Mouse (Mus musculus): Measurements from ENCODE around the gene Sarnp. TPM values are rescaled to one million over a fixed set of nuclear protein-coding genes. Genes with fewer than 3 reads are reported as not detected.

The Sarnp gene
- polyA plus RNA-seq (2015; fragmentation: Nextera tagmentation; extraction: Ambion mirVana) = 203 and 209 TPM in 2 replicates

GRCm38 (mm10) chr10:128817033-128817432 is at the start of gene Sarnp:
Gene Sarnp (plus strand): TSS chr10:128817333.
- peaks cover 63% of the 10 kb centered on the region for H3K36me3 ChIP-seq
- 92% methylated on average over 13 of the region's 13 CpGs for WGBS

DNA sequence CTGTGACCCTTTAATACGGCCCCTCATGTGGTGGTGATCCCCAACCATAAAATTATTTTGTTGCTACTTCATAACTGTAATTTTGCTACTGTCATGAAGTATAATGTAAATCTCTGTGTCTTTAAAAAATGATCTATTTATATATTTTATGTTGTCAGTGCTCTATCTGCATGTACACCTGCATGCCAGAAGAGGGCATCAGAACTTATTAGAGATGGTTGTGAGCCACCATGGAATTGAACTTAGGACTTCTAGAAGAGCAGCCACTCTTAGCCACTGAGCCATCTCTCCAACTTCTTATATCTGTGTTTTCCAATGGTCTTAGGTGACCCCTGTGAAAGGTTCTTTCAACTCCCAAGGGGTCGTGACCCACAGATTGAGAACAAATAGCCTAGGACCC is 44.2 kb upstream of the Sarnp start:
- no peaks in the 10 kb centered on the region for H3K9me3 ChIP-seq

More at GRCm38 (mm10) chr10:128817033-128817432, at the start of gene Sarnp:
- Histone ChIP-seq H3K4me2 (replicated peaks) (no peak within 1 kb of the TSS), H3K27me3 (no peaks in the 10 kb centered on the region), H3K9me3 (no peaks in the 10 kb centered on the region), H3K9ac (replicated peaks) (no peak within 1 kb of the TSS), H3K4me1 (replicated peaks) (peaks cover 10% of the 10 kb centered on the region), H3K27ac (no peak within 1 kb of the TSS), H3K4me3 (replicated peaks) (no peak within 1 kb of the TSS)
- ATAC-seq = no peak

DNA sequence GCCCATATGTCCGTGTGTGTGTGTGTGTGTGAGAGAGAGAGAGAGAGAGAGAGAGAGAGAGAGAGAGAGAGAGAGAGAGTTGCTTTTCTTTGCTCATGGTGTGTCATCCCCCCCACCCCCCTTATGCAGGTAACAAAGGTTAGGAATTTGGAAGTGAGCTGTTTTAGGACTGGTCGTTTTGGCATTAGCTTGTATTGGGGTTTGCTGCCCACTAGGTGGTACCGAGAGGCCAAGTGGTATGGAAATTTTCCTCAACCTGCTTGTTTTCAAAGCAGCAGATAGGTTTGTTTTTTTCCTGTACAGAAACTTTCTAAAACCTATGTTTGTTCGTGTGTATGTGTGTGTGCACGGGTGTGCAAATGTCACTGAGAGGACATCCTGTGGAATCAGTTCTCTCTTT is 43.4 kb upstream of the Sarnp start:
- no peaks in the 10 kb centered on the region for H3K27me3 ChIP-seq
- H3K4me2 ChIP-seq (replicated peaks) = no peak overlapping the region
- no peaks in the 10 kb centered on the region for H3K36me3 ChIP-seq
- 38% methylated on average over 5 of the region's 5 CpGs for WGBS
- no peak for ATAC-seq
- no peak overlapping the region for H3K27ac ChIP-seq
- no peak overlapping the region for H3K9ac ChIP-seq (replicated peaks)
- no peak overlapping the region for H3K4me3 ChIP-seq (replicated peaks)
- no peaks in the 10 kb centered on the region for H3K4me1 ChIP-seq (replicated peaks)
- no peaks in the 10 kb centered on the region for H3K9me3 ChIP-seq

More for the DNA sequence above, 44.2 kb upstream of the Sarnp start:
- Histone ChIP-seq H3K4me2 (replicated peaks) (no peak overlapping the region), H3K4me3 (replicated peaks) (no peak overlapping the region), H3K36me3 (peaks cover under 1% of the 10 kb centered on the region; the same call in 1 of the 2 replicates), H3K27me3 (no peaks in the 10 kb centered on the region), H3K9ac (replicated peaks) (no peak overlapping the region), H3K4me1 (replicated peaks) (no peaks in the 10 kb centered on the region), H3K27ac (no peak overlapping the region)
- 82% methylated on average over 2 of the region's 2 CpGs for WGBS
- no peak for ATAC-seq

GRCm38 (mm10) chr10:128778441-128778840 is 38.7 kb upstream of the Sarnp start:
- H3K4me2 ChIP-seq (replicated peaks) = no peak overlapping the region
- H3K9ac ChIP-seq (replicated peaks) = no peak overlapping the region
- H3K9me3 ChIP-seq = no peaks in the 10 kb centered on the region
- no peaks in the 10 kb centered on the region for H3K36me3 ChIP-seq
- H3K27me3 ChIP-seq = no peaks in the 10 kb centered on the region
- no peaks in the 10 kb centered on the region; the same call in 1 of the 2 replicates for H3K4me1 ChIP-seq (replicated peaks)
- ATAC-seq = no peak
- 90% methylated on average over 2 of the region's 2 CpGs for WGBS
- no peak overlapping the region for H3K4me3 ChIP-seq (replicated peaks)
- H3K27ac ChIP-seq = no peak overlapping the region

DNA sequence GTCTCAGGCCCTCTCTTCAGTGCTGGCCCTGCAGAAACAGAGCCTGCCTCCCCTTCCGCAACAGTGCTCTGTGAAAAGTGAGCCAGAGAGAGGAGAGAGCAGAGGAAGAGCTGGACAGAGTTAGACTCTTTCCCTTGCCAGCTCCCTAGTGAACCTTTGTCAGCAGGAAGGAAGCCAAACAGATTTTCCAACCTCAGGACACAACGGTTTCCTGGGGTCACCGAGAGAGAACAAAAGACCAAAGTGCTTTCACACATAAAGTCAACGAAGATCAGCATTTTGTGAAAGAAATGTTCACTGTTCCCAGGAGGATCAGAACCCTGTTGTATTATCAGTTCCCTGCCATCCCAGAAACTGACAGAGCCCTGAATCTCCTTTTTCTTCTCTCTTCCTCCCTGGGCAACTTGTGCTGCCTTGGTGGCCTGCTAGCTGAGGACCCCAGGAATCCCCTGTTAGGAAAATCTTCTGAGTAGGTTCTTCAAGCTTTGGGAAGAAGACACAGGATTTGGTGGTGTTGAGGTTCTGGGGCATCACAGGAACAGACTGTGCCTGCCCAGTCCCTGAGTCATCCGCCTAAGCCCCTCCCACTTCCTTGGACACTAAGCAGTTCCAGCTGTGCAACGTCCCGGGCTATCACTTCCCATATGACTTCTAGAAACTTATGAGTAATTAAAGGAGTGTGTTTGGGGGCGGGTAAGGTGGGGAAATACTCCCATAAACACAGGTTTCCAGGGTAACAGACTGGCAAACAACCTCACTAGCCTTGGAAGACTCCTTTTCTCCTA is 37.9 kb upstream of the Sarnp start:
- H3K36me3 ChIP-seq = no peaks in the 10 kb centered on the region
- H3K4me1 ChIP-seq (replicated peaks) = no peaks in the 10 kb centered on the region; the same call in 1 of the 2 replicates

GRCm38 (mm10) chr10:128780200-128780599 is 36.9 kb upstream of the Sarnp start:
- Histone ChIP-seq H3K36me3 (no peaks in the 10 kb centered on the region), H3K27me3 (no peaks in the 10 kb centered on the region), H3K4me3 (replicated peaks) (no peak overlapping the region), H3K4me1 (replicated peaks) (no peaks in the 10 kb centered on the region; the same call in 1 of the 2 replicates), H3K9ac (replicated peaks) (no peak overlapping the region), H3K27ac (no peak overlapping the region), H3K4me2 (replicated peaks) (no peak overlapping the region), H3K9me3 (peaks cover 8% of the 10 kb centered on the region; the same call in 1 of the 2 replicates)
- 96% methylated on average over 1 of the region's 1 CpGs for WGBS
- ATAC-seq = no peak

More for the DNA sequence above, 37.9 kb upstream of the Sarnp start:
- Histone ChIP-seq H3K27ac (no peak overlapping the region), H3K4me3 (replicated peaks) (no peak overlapping the region), H3K4me2 (replicated peaks) (no peak overlapping the region), H3K27me3 (no peaks in the 10 kb centered on the region), H3K9me3 (peaks cover 7% of the 10 kb centered on the region; the same call in 1 of the 2 replicates), H3K9ac (replicated peaks) (no peak overlapping the region)
- 41% methylated on average over 8 of the region's 8 CpGs for WGBS
- no peak for ATAC-seq

GRCm38 (mm10) chr10:128790398-128791124 is 26.6 kb upstream of the Sarnp start, which contains the start of gene Mmp19:
Gene Mmp19 (plus strand): TSS chr10:128790910.
- Histone ChIP-seq H3K4me1 (replicated peaks) (no peaks in the 10 kb centered on the region), H3K4me2 (replicated peaks) (no peak within 1 kb of the TSS), H3K27ac (no peak within 1 kb of the TSS), H3K9me3 (no peaks in the 10 kb centered on the region), H3K4me3 (replicated peaks) (no peak within 1 kb of the TSS), H3K9ac (replicated peaks) (no peak within 1 kb of the TSS), H3K27me3 (no peaks in the 10 kb centered on the region), H3K36me3 (no peaks in the 10 kb centered on the region)
- ATAC-seq = no peak
- 56% methylated on average over 7 of the region's 7 CpGs for WGBS

DNA sequence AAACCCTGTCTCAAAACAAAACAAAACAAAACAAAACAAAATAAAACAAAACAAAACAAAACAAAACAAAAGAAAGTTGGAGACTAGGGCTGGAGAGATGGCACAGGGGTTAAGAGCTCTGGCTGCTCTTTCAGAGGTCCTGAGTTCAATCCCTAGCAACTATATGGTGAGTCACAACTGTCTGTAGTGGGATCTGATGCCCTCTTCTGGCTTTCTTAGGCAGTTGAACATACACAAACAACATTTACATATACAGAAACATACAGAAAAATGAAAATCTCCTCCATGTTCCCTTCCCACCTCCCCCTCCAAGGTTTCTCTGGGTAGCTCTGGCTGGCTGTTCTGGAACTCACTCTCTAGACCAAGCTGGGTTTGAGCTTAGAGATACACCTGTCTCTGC is 25.1 kb upstream of the Sarnp start:
- H3K36me3 ChIP-seq = no peaks in the 10 kb centered on the region; the same call in 1 of the 2 replicates
- no peaks in the 10 kb centered on the region for H3K9me3 ChIP-seq
- no peak for ATAC-seq

GRCm38 (mm10) chr10:128793258-128793657 is 23.9 kb upstream of the Sarnp start:
- Histone ChIP-seq H3K4me3 (replicated peaks) (no peak overlapping the region), H3K4me1 (replicated peaks) (no peaks in the 10 kb centered on the region), H3K36me3 (peaks cover 3% of the 10 kb centered on the region), H3K27ac (no peak overlapping the region), H3K9me3 (no peaks in the 10 kb centered on the region), H3K9ac (replicated peaks) (no peak overlapping the region), H3K27me3 (no peaks in the 10 kb centered on the region), H3K4me2 (replicated peaks) (no peak overlapping the region)
- ATAC-seq = no peak
- 95% methylated on average over 1 of the region's 1 CpGs for WGBS

More for the DNA sequence above, 25.1 kb upstream of the Sarnp start:
- no peak overlapping the region for H3K27ac ChIP-seq
- H3K9ac ChIP-seq (replicated peaks) = no peak overlapping the region
- H3K4me1 ChIP-seq (replicated peaks) = no peaks in the 10 kb centered on the region
- no peaks in the 10 kb centered on the region for H3K27me3 ChIP-seq
- no peak overlapping the region for H3K4me2 ChIP-seq (replicated peaks)
- H3K4me3 ChIP-seq (replicated peaks) = no peak overlapping the region

- ATAC-seq = no peak
- peaks cover 11% of the 10 kb centered on the region for H3K36me3 ChIP-seq
- H3K9me3 ChIP-seq = no peaks in the 10 kb centered on the region
- H3K4me3 ChIP-seq (replicated peaks) = no peak overlapping the region
- H3K4me1 ChIP-seq (replicated peaks) = no peaks in the 10 kb centered on the region
- H3K9ac ChIP-seq (replicated peaks) = no peak overlapping the region
- no peak overlapping the region for H3K27ac ChIP-seq
- 89% methylated on average over 5 of the region's 5 CpGs for WGBS
- H3K4me2 ChIP-seq (replicated peaks) = no peak overlapping the region
- no peaks in the 10 kb centered on the region for H3K27me3 ChIP-seq
Observed at GRCm38 (mm10) chr10:128794391-128794790, 22.7 kb upstream of the Sarnp start.

- no peak overlapping the region for H3K27ac ChIP-seq
- 97% methylated on average over 3 of the region's 3 CpGs for WGBS
- no peak overlapping the region for H3K4me3 ChIP-seq (replicated peaks)
- no peaks in the 10 kb centered on the region for H3K4me1 ChIP-seq (replicated peaks)
- H3K9me3 ChIP-seq = no peaks in the 10 kb centered on the region
- H3K27me3 ChIP-seq = no peaks in the 10 kb centered on the region
- no peak overlapping the region for H3K4me2 ChIP-seq (replicated peaks)
- peaks cover 18% of the 10 kb centered on the region for H3K36me3 ChIP-seq
- no peak overlapping the region for H3K9ac ChIP-seq (replicated peaks)
- no peak for ATAC-seq
Observed at GRCm38 (mm10) chr10:128795581-128795980, 21.6 kb upstream of the Sarnp start.

DNA sequence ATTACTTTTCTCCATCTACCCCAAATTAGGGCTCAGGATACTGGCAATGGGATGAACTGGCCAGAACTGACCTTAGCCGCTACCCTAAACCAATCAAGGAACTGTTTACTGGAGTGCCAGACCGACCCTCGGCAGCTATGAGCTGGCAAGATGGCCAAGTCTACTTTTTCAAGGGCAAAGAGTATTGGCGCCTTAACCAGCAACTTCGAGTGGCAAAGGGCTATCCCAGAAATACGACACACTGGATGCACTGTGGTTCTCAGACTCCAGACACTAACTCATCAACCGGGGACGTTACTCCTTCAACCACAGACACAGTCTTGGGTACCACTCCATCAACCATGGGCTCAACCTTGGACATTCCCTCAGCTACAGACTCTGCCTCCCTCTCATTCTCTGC is 18.5 kb upstream of the Sarnp start:
- no peaks in the 10 kb centered on the region for H3K9me3 ChIP-seq
- H3K4me3 ChIP-seq (replicated peaks) = no peak overlapping the region
- H3K36me3 ChIP-seq = peaks cover 26% of the 10 kb centered on the region
- ATAC-seq = no peak
- no peak overlapping the region for H3K4me2 ChIP-seq (replicated peaks)
- peaks cover 15% of the 10 kb centered on the region for H3K4me1 ChIP-seq (replicated peaks)
- no peak overlapping the region for H3K27ac ChIP-seq
- no peak overlapping the region for H3K9ac ChIP-seq (replicated peaks)
- H3K27me3 ChIP-seq = no peaks in the 10 kb centered on the region
- 93% methylated on average over 8 of the region's 8 CpGs for WGBS
